Mouse (Mus musculus) forebrain, embryonic 15.5 days (tissue): Measurements from ENCODE around the gene Itgam. TPM values are rescaled to one million over a fixed set of nuclear protein-coding genes. Genes with fewer than 3 reads are reported as not detected.
"Not testable (repeated sequence)": the region's sequence is repeated elsewhere in the genome, so short reads cannot be mapped to it uniquely, and the experiment has no call there.

Experiments used
- ATAC-seq: fragments of 200-750 bp; cut with Nextera tagmentation; replicated peaks from 2 replicates; pipeline ENCODE4 v1.8.0; 2017; ENCODE audit warnings: mild to moderate bottlenecking, moderate TSS enrichment, moderate library complexity
- H3K27ac ChIP-seq: fragments of 300-500 bp; sonication (generic); replicated peaks from 2 replicates; pipeline ENCODE4 v1.5.1; 2015; ENCODE audit warnings: mild to moderate bottlenecking, inconsistent platforms
- H3K27me3 ChIP-seq: fragments of 300-500 bp; sonication (generic); 2 replicates; pipeline ENCODE4 v1.6.1; 2015; ENCODE audit warnings: inconsistent platforms
- H3K36me3 ChIP-seq: fragments of 300-500 bp; sonication (generic); 2 replicates; pipeline ENCODE4 v1.6.1; 2015; ENCODE audit warnings: mild to moderate bottlenecking, inconsistent platforms
- H3K4me1 ChIP-seq: fragments of 300-500 bp; sonication (generic); 2 replicates; pipeline ENCODE4 v1.6.1; 2015; ENCODE audit warnings: inconsistent platforms
- H3K4me2 ChIP-seq: fragments of 300-500 bp; sonication (generic); replicated peaks from 2 replicates; pipeline ENCODE4 v1.6.1; 2015; ENCODE audit warnings: mild to moderate bottlenecking, inconsistent platforms
- H3K4me3 ChIP-seq: fragments of 300-500 bp; sonication (generic); 2 replicates; pipeline ENCODE4 v1.5.1; 2015; ENCODE audit warnings: mild to moderate bottlenecking, inconsistent platforms
- H3K9ac ChIP-seq: fragments of 300-500 bp; sonication (generic); replicated peaks from 2 replicates; pipeline ENCODE4 v1.6.1; 2015; ENCODE audit warnings: mild to moderate bottlenecking, inconsistent platforms
- H3K9me3 ChIP-seq: fragments of 300-500 bp; sonication (generic); 2 replicates; pipeline ENCODE4 v1.6.1; 2016; ENCODE audit warnings: inconsistent platforms
- WGBS: fragments of 180-500 bp; shearing (Covaris S2); methylation state at CpG from one replicate; pipeline ENCODE4 v1.1.7; 2015; ENCODE audit warnings: mixed read lengths; 5-methylcytosine and 5-hydroxymethylcytosine counted together
- polyA plus RNA-seq: library from polyadenylated mRNA; unstranded; fragments of >200 nt; fragmentation: Nextera tagmentation; extraction: Ambion mirVana; gene quantifications from 2 replicates; pipeline ENCODE4 v1.2.1, GENCODE M21; 2015

The Itgam gene
- polyA plus RNA-seq: 0.96 and 1.0 TPM in 2 replicates

DNA sequence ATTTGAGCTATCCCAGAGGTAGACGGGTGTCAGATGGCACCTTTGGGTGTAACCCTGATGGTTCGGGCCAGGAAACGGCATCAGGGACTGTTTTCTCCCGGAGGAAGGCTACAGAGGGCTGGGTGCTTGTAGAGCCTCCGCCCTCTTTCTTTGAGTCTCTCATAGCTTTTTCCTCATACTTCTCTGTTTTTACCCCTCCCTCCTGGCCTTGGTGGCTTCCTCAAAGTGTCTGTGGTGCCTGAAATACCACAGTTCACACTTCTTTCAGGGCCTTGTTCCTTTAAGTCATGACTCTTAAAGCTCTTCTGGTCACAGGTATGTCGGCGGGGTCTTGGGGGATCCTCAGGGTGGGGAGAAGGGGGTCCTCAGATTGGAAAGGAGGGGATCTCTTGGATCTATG, at the start of gene Itgam, which contains the start of gene Gm49368:
Gene Itgam, plus strand, starts transcription at position 185 of the 400 bp plus-strand sequence.
Gene Gm49368, plus strand, starts transcription at position 228 of the 400 bp plus-strand sequence.
- Histone ChIP-seq H3K9me3 (no peaks in the 10 kb centered on the region), H3K36me3 (no peaks in the 10 kb centered on the region), H3K27me3 (no peaks in the 10 kb centered on the region), H3K4me1 (no peaks in the 10 kb centered on the region), H3K27ac (no peak within 1 kb of the TSS), H3K4me3 (no peak within 1 kb of the TSS), H3K4me2 (no peak within 1 kb of the TSS), H3K9ac (no peak within 1 kb of the TSS)
- WGBS: 93% methylated on average over 7 of the region's 7 CpGs
- no peak for ATAC-seq

DNA sequence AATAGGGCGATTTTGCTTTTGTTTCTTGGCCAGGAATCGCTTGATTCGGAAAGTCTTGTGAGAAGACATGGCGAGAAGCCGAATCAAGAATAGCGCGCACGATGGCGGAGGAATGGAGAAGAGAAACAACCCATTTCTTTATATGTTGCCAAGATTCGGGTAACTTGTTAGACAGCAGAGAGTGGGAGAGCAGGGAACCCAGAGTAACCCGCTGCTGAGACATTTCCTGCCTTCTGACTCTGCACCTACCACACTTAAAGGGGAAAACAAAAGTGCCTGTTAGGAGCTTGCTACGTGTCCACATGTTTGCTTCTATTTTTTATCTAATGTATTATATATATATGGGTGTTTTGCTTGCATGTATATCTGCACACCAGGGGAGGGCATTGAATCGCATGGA, 49.3 kb upstream of the Itgam start:
- H3K4me1 ChIP-seq: no peaks in the 10 kb centered on the region
- H3K4me2 ChIP-seq: no peak overlapping the region
- no peaks in the 10 kb centered on the region for H3K36me3 ChIP-seq
- no peaks in the 10 kb centered on the region for H3K9me3 ChIP-seq
- no peak overlapping the region for H3K4me3 ChIP-seq
- no peak overlapping the region for H3K9ac ChIP-seq
- ATAC-seq: no peak
- no peak overlapping the region for H3K27ac ChIP-seq
- H3K27me3 ChIP-seq: no peaks in the 10 kb centered on the region
- WGBS: 92% methylated on average over 13 of the region's 13 CpGs

DNA sequence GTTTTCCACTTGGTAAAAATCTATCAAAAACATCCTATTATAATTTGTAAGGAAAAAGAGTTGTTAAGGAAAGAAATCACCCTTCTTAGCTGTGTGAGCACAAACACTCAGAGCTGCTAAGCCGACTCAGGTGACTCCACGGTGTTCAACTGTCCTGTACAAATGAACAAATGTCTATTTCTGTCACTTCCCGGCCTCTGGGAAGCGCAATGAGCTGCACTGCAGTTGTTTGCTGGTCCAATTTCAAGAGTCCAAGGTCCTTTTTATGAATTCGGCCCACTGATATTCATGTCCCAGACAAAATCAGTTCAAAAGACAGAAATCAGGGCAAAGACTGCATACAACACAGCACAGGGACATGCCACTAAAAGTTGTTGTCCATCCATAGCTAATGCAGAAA, 46.3 kb upstream of the Itgam start:
- H3K4me3 ChIP-seq, H3K9me3 ChIP-seq, H3K36me3 ChIP-seq, H3K27ac ChIP-seq, H3K27me3 ChIP-seq, H3K4me1 ChIP-seq, H3K4me2 ChIP-seq, H3K9ac ChIP-seq, ATAC-seq: not testable (repeated sequence)
- 86% methylated on average over 5 of the region's 5 CpGs for WGBS

DNA sequence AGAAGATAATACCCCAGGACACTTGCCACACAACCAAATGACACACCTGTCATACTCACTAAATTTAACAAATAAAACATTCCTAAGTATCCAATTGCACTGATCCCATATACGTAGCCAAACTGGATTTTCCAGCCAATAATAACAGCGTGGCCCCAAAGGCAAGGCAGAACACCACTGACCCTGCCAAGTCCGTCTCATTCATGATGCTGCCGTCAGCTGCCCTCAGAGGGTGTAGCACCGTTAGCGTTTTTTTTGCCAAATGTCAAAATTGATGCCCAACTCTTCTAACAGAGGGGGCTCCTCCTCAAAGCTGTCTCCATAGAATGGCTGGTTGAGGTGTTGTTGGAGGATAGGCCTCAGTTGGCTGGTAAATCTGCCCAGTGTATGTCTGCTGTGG, 45.8 kb upstream of the Itgam start:
- Histone ChIP-seq H3K36me3 (no peaks in the 10 kb centered on the region), H3K4me2 (no peak overlapping the region), H3K4me1 (no peaks in the 10 kb centered on the region), H3K4me3 (no peak overlapping the region), H3K9me3 (no peaks in the 10 kb centered on the region), H3K27ac (no peak overlapping the region), H3K9ac (no peak overlapping the region), H3K27me3 (no peaks in the 10 kb centered on the region)
- ATAC-seq: no peak
- 90% methylated on average over 6 of the region's 6 CpGs for WGBS

DNA sequence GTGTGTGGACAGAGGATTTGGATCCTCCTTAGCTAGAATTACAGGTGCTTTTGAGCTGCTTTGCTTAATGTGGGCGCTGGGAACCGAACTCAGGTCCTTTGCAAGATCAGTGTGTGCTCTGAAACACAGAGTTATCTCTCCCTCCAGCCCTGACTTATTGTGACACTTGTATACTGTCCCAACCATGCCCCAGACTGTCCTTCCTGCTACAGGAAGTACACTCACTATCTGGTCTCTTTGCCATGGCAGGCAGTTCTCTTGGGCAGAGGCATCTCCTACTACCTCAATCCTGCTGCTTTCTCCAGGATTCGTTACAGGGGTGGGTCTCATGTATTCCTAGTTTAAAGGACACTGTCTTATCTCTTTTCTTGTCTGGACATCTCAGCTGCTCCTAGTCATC, 44.2 kb upstream of the Itgam start:
- no peak for ATAC-seq
- Histone ChIP-seq H3K36me3 (no peaks in the 10 kb centered on the region), H3K27ac (no peak overlapping the region), H3K27me3 (no peaks in the 10 kb centered on the region), H3K4me2 (no peak overlapping the region), H3K4me1 (no peaks in the 10 kb centered on the region), H3K9ac (no peak overlapping the region), H3K9me3 (no peaks in the 10 kb centered on the region), H3K4me3 (no peak overlapping the region)
- WGBS: 91% methylated on average over 3 of the region's 3 CpGs

DNA sequence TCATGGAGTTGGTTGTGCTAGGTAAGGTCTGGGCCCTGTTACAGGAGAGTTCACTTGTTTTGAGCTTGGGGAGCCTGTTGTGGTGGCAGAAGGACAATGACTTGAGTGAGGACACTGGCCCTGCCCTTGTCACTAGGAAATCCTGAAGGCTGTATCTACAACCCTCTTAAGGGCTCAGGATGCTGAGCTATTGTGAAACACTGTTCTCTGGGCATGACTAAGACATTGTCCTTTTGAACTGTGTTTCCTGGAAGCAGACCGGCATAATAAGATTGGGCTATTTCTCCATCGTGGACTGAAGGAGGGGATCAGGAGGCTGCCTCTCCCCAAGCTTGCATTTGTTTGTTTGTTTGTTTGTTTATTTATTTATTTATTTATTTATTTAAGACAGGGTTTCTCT, 43.3 kb upstream of the Itgam start:
- 90% methylated on average over 2 of the region's 2 CpGs for WGBS
- no peak for ATAC-seq

DNA sequence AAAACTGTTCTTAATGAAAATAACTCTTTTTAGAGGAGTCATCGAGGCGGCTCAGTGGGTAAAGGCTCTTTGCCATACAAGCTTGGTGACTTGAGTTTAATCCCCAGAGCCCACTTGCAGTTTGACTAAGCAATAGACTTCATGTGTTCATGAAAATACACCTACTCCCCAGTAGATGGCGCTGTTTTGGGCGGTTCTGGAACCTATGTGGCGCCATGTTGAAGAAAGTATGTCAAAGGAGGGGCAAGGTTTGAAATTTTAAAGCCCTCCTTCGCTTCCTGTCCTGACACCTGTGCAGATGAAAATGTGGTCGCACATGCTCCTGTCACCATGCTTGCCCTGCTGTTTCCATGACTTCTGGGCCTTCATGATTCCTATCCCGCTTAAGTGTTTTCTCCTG, 39.5 kb upstream of the Itgam start:
- 66% methylated on average over 8 of the region's 8 CpGs for WGBS
- Histone ChIP-seq H3K4me2 (no peak overlapping the region), H3K4me3 (no peak overlapping the region), H3K9me3 (no peaks in the 10 kb centered on the region), H3K27me3 (no peaks in the 10 kb centered on the region), H3K36me3 (no peaks in the 10 kb centered on the region), H3K4me1 (no peaks in the 10 kb centered on the region), H3K27ac (no peak overlapping the region), H3K9ac (no peak overlapping the region)
- no peak for ATAC-seq

More for the DNA sequence above, 43.3 kb upstream of the Itgam start:
- no peak overlapping the region for H3K4me2 ChIP-seq
- H3K4me3 ChIP-seq: no peak overlapping the region
- no peak overlapping the region for H3K9ac ChIP-seq
- no peaks in the 10 kb centered on the region for H3K36me3 ChIP-seq
- no peak overlapping the region for H3K27ac ChIP-seq
- no peaks in the 10 kb centered on the region for H3K9me3 ChIP-seq
- no peaks in the 10 kb centered on the region for H3K27me3 ChIP-seq
- H3K4me1 ChIP-seq: no peaks in the 10 kb centered on the region

DNA sequence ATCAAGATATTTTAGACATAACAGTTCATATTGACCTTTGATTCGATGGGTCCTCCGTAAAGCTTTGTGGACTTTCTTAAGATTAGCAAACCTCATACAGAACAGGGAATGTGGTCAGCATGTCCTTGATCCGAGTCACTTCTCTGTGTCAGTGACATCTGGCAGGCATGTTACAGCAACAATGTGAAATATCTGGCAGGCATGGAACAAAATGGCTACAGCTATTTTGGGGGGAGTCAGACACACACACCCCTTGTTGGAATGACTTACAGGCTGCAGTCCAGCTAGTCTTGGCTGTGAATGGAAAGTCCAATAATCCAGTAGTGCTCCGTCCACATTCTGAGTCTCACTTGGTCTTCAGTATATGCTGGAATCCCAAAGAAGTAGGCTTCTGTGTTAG, 38.9 kb upstream of the Itgam start:
- ATAC-seq: no peak
- 95% methylated on average over 4 of the region's 4 CpGs for WGBS

DNA sequence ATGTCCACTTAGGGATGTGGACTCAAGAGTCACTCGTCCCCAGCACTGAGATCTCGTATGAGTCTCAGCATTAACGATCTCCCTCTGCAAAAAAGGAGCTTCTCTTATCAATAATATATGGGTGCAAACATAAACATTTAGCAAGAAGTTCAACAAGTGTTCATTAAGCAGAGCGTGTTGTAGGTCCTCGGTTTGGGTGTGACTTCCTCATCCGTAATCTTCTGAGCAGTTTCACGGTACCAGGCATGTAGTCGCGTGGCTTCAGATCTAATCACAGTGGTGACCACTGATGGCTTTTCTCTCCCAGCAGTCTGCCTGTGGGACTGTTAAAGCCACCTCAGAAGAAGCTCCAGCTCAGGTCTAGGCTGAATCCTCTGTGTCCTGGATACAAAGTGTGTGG, 38.1 kb upstream of the Itgam start:
- Histone ChIP-seq H3K4me2 (no peak overlapping the region), H3K27me3 (no peaks in the 10 kb centered on the region), H3K9ac (no peak overlapping the region), H3K4me1 (no peaks in the 10 kb centered on the region), H3K27ac (no peak overlapping the region), H3K4me3 (no peak overlapping the region), H3K9me3 (no peaks in the 10 kb centered on the region), H3K36me3 (no peaks in the 10 kb centered on the region)
- WGBS: 97% methylated on average over 9 of the region's 9 CpGs
- ATAC-seq: no peak

More for the DNA sequence above, 38.9 kb upstream of the Itgam start:
- H3K9me3 ChIP-seq: no peaks in the 10 kb centered on the region
- H3K4me3 ChIP-seq: no peak overlapping the region
- no peaks in the 10 kb centered on the region for H3K27me3 ChIP-seq
- H3K4me1 ChIP-seq: no peaks in the 10 kb centered on the region
- no peak overlapping the region for H3K9ac ChIP-seq
- no peak overlapping the region for H3K4me2 ChIP-seq
- H3K36me3 ChIP-seq: no peaks in the 10 kb centered on the region
- H3K27ac ChIP-seq: no peak overlapping the region

DNA sequence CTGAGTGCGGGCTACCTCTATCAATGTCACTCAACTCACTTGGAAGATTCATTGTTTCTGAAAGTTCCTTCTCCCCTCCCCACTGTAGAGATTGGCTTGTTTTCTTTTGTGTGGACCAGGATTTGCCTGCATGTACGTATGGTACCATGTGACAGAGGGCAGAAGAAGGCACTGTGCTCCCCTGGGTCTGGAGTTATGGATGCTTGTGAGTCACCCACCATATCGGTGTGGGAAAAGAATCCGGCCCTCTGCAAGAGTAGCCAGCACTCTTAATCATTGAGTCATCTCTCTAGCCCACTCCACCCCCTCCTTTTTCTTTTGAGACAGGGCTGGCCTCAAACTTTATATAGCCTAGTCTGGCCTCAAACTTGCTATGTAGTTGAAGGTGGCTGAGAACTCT, 37.5 kb upstream of the Itgam start:
- Histone ChIP-seq H3K36me3 (no peaks in the 10 kb centered on the region), H3K27ac (no peak overlapping the region), H3K9me3 (no peaks in the 10 kb centered on the region), H3K4me2 (no peak overlapping the region), H3K4me1 (no peaks in the 10 kb centered on the region), H3K4me3 (no peak overlapping the region), H3K27me3 (no peaks in the 10 kb centered on the region), H3K9ac (no peak overlapping the region)
- WGBS: 84% methylated on average over 4 of the region's 4 CpGs
- ATAC-seq: no peak

DNA sequence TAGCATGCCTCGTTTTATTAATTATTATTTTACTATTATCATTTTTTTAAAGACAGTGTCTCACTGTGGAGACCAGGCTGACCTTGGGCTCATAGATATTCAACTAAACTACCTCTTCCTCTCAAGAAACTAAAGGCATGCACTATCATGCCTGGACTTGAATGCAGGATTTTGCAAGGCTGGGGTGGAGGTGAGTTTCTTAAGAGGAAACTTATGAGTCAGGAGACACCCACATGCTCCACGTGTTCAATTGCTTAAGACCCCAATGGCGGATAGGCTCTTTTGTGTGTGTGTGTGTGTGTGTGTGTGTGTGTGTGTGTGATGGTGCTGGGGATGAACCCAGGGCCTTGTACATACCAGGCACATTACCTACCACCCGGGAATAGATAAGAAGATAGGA, 37.1 kb upstream of the Itgam start:
- Histone ChIP-seq H3K27me3 (no peaks in the 10 kb centered on the region), H3K9me3 (no peaks in the 10 kb centered on the region), H3K4me1 (no peaks in the 10 kb centered on the region), H3K9ac (no peak overlapping the region), H3K27ac (no peak overlapping the region), H3K4me2 (no peak overlapping the region), H3K36me3 (no peaks in the 10 kb centered on the region), H3K4me3 (no peak overlapping the region)
- 83% methylated on average over 4 of the region's 4 CpGs for WGBS
- no peak for ATAC-seq

DNA sequence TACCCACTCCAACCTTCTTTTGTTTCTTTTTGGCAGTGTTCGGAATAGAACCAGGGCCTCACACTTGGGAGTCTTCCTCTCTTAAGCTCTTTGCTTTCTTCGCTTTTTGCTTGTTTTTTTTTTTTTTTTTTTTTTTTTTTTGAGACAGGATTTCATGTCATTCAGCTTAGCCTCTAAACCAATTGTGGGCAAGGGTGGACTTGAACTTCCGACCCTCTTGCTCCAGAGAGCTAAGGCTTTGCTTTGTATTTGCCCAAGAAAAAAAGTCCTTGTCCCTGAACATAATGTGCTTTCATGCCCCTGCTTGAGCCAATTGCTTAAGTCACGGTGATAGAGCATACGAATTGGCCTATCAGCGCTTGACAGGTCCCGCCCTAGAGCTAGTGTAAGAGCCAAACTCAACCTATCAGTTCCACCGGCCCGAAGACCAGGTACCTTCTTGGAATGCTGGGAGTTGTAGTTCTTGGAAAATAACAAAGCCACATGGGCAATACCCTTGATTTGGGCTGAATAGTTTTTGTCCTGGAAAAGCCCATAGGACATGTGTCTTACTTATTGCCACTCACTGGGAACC, 30.9 kb upstream of the Itgam start:
- no peaks in the 10 kb centered on the region for H3K9me3 ChIP-seq
- no peak overlapping the region for H3K9ac ChIP-seq
- no peak overlapping the region for H3K4me2 ChIP-seq
- H3K4me3 ChIP-seq: no peak overlapping the region
- H3K27me3 ChIP-seq: no peaks in the 10 kb centered on the region
- ATAC-seq: no peak
- H3K4me1 ChIP-seq: no peaks in the 10 kb centered on the region
- no peak overlapping the region for H3K27ac ChIP-seq
- 40% methylated on average over 9 of the region's 9 CpGs for WGBS
- no peaks in the 10 kb centered on the region for H3K36me3 ChIP-seq

DNA sequence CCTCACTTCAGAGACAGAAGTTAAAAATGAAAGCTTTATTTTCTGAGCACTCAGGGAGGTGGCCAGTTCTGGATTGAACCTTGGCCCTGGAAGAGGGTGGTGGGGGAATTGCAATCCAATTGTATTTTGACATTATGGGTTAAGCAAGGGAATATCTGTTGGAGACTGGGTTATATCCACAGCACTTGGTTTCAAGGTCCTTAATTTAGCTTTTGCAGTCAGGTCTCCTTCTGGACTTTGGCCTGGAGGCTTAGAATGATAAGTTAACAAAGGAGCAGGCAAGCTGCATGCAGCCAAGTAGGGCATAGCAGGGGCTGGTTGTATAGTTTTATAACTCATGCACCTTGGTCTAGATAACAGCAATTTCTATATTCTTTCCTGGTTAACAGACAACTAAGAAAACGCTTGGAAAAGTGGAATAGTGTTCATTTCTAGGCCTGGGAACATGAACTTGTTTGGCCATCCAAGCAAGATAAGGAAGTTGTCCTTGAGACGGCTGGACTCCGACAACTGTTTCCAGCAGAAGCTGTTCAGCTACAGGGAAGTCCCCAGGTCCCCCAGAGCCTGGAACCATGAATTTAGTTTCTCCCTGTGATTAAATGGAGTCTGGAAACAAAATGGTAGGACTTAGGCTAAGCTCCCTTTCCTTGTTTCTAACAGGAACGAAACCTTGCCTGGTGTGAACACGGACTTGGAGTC, 30.0 kb upstream of the Itgam start:
- H3K27ac ChIP-seq: no peak overlapping the region
- no peaks in the 10 kb centered on the region for H3K4me1 ChIP-seq
- no peak for ATAC-seq
- WGBS: 89% methylated on average over 5 of the region's 5 CpGs
- no peak overlapping the region for H3K4me2 ChIP-seq
- H3K27me3 ChIP-seq: no peaks in the 10 kb centered on the region
- H3K4me3 ChIP-seq: no peak overlapping the region
- no peak overlapping the region for H3K9ac ChIP-seq
- H3K9me3 ChIP-seq: no peaks in the 10 kb centered on the region
- no peaks in the 10 kb centered on the region for H3K36me3 ChIP-seq
